Mouse (Mus musculus): ENCODE measurements around the gene Cwc22.
A peak's percentile ranks its signal among the peaks of the same experiment; 100 is the strongest.

The Cwc22 gene

GRCm38 (mm10) chr2:77923182-77923581 is 23.0 kb downstream of the Cwc22 start:
- no peak for DNase-seq

- no peak for DNase-seq
These were observed 24.9 kb downstream of the Cwc22 start for GRCm38 (mm10) chr2:77921307-77921706.

GRCm38 (mm10) chr2:77920621-77921020 is 25.6 kb downstream of the Cwc22 start:
- no peak for DNase-seq

- no peak for DNase-seq
These were observed 27.7 kb downstream of the Cwc22 start for GRCm38 (mm10) chr2:77918474-77918873.

GRCm38 (mm10) chr2:77918006-77918405 is 28.2 kb downstream of the Cwc22 start:
- DNase-seq: no peak

GRCm38 (mm10) chr2:77917360-77917734 is 28.8 kb downstream of the Cwc22 start:
- no peak for DNase-seq

- DNase-seq: no peak
These were observed 29.4 kb downstream of the Cwc22 start for GRCm38 (mm10) chr2:77916586-77917359.

- DNase-seq: no peak
These were observed 31.0 kb downstream of the Cwc22 start for GRCm38 (mm10) chr2:77915187-77915586.

- DNase-seq: peak; percentile 5
These were observed 32.5 kb downstream of the Cwc22 start for GRCm38 (mm10) chr2:77913628-77914027.

- DNase-seq: no peak
These were observed 34.0 kb downstream of the Cwc22 start for GRCm38 (mm10) chr2:77912197-77912596.

GRCm38 (mm10) chr2:77911452-77911851 is 34.7 kb downstream of the Cwc22 start:
- DNase-seq: no peak

GRCm38 (mm10) chr2:77910216-77910615 is 36.0 kb downstream of the Cwc22 start:
- no peak for DNase-seq

- no peak for DNase-seq
These were observed 39.0 kb downstream of the Cwc22 start for GRCm38 (mm10) chr2:77907164-77907563.

- DNase-seq: no peak
These were observed 41.2 kb downstream of the Cwc22 start for GRCm38 (mm10) chr2:77905023-77905422.

- DNase-seq: no peak
These were observed 41.7 kb downstream of the Cwc22 start for GRCm38 (mm10) chr2:77904495-77904894.

- no peak for DNase-seq
These were observed 42.2 kb downstream of the Cwc22 start for GRCm38 (mm10) chr2:77903979-77904378.

GRCm38 (mm10) chr2:77903098-77903497 is 43.1 kb downstream of the Cwc22 start:
- DNase-seq: no peak

- DNase-seq: no peak
These were observed 44.9 kb downstream of the Cwc22 start for GRCm38 (mm10) chr2:77901269-77901668.

- DNase-seq: no peak
These were observed 45.4 kb downstream of the Cwc22 start for GRCm38 (mm10) chr2:77900741-77901140.

GRCm38 (mm10) chr2:77900111-77900510 is 46.1 kb downstream of the Cwc22 start:
- DNase-seq: no peak

GRCm38 (mm10) chr2:77898436-77898835 is 47.7 kb downstream of the Cwc22 start:
- no peak for DNase-seq

GRCm38 (mm10) chr2:77897988-77898387 is 48.2 kb downstream of the Cwc22 start:
- no peak for DNase-seq

GRCm38 (mm10) chr2:77897558-77897899 is 48.6 kb downstream of the Cwc22 start:
- DNase-seq: no peak

- no peak for DNase-seq
These were observed 49.2 kb downstream of the Cwc22 start for GRCm38 (mm10) chr2:77896843-77897557.

Data from retina, postnatal 1 day (tissue).